Mouse (Mus musculus) liver, embryonic 11.5 days (tissue): ENCODE data around the gene Cmpk2. TPM values are rescaled to one million over a fixed set of nuclear protein-coding genes. Genes with fewer than 3 reads are reported as not detected.
"Not testable (repeated sequence)": the region's sequence is repeated elsewhere in the genome, so short reads cannot be mapped to it uniquely, and the experiment has no call there.

Experiments
- ATAC-seq: fragments of 200-750 bp; cut with Nextera tagmentation; replicated peaks from 2 replicates; pipeline ENCODE4 v1.8.0; 2017; ENCODE audit warnings: moderate number of reproducible peaks, mild to moderate bottlenecking, moderate TSS enrichment, moderate library complexity; ENCODE audit not compliant: low FRiP score
- DNase-seq: peaks from one replicate; pipeline ENCODE4 v3.0.0-alpha.2; 2017; ENCODE audit warnings: low spot score
- H3K27ac ChIP-seq: fragments of 300-500 bp; sonication (generic); 2 replicates; pipeline ENCODE4 v1.5.1; 2014; ENCODE audit warnings: mild to moderate bottlenecking, low read depth, low read length, control low read depth
- H3K27me3 ChIP-seq: fragments of 300-500 bp; sonication (generic); replicated peaks from 2 replicates; pipeline ENCODE4 v1.6.1; 2014; ENCODE audit warnings: low read length, mixed read lengths; ENCODE audit not compliant: control insufficient read depth, insufficient read depth
- H3K36me3 ChIP-seq: fragments of 300-500 bp; sonication (generic); 2 replicates; pipeline ENCODE4 v1.6.1; 2014; ENCODE audit warnings: mild to moderate bottlenecking, low read length, moderate library complexity, mixed read lengths; ENCODE audit not compliant: control insufficient read depth, insufficient read depth
- H3K4me1 ChIP-seq: fragments of 300-500 bp; sonication (generic); replicated peaks from 2 replicates; pipeline ENCODE4 v1.6.1; 2014; ENCODE audit warnings: low read length, mixed read lengths; ENCODE audit not compliant: control insufficient read depth, insufficient read depth
- H3K4me2 ChIP-seq: fragments of 300-500 bp; sonication (generic); 2 replicates; pipeline ENCODE4 v1.6.1; 2014; ENCODE audit warnings: mild to moderate bottlenecking, control low read depth, moderate library complexity
- H3K4me3 ChIP-seq: fragments of 300-500 bp; sonication (generic); 2 replicates; pipeline ENCODE4 v1.5.1; 2014; ENCODE audit warnings: low read depth, low read length, control low read depth
- H3K9ac ChIP-seq: fragments of 300-500 bp; sonication (generic); 2 replicates; pipeline ENCODE4 v1.6.1; 2014; ENCODE audit warnings: low read depth, low read length, control low read depth
- H3K9me3 ChIP-seq: fragments of 300-500 bp; sonication (generic); 2 replicates; pipeline ENCODE4 v1.6.1; 2016; ENCODE audit warnings: low read length, inconsistent platforms, mixed read lengths; ENCODE audit not compliant: control insufficient read depth
- WGBS: fragments of 180-500 bp; shearing (Covaris S2); extraction: QIAGEN DNeasy Blood & Tissue Kit; methylation state at CpG from one replicate; pipeline ENCODE4 v1.1.7; 2014; 5-methylcytosine and 5-hydroxymethylcytosine counted together
- polyA plus RNA-seq: library from polyadenylated mRNA; unstranded; fragments of >200 nt; fragmentation: Nextera tagmentation; extraction: Ambion mirVana; gene quantifications from 2 replicates; pipeline ENCODE4 v1.2.1, GENCODE M21; 2014

Cmpk2 gene
- polyA plus RNA-seq, 1 experiment from 2014 or later, result 8.7 TPM

GRCm38 (mm10) chr12:26471376-26471775 lies 2.4 kb downstream of the Cmpk2 start:
- 58% methylated on average over 3 of the region's 3 CpGs for WGBS
- H3K4me3 ChIP-seq, result peak overlapping the region; percentile 67; the same call in 1 of the 2 replicates
- H3K27me3 ChIP-seq, result no peaks in the 10 kb centered on the region
- no peaks in the 10 kb centered on the region for H3K36me3 ChIP-seq
- no peak overlapping the region for H3K27ac ChIP-seq
- ATAC-seq (no peak), DNase-seq (no peak)
- peak overlapping the region; percentile 34; the same call in 1 of the 2 replicates for H3K9ac ChIP-seq
- peak overlapping the region; percentile 87 for H3K4me2 ChIP-seq
- H3K4me1 ChIP-seq, result peaks cover 23% of the 10 kb centered on the region
- H3K9me3 ChIP-seq, result no peaks in the 10 kb centered on the region

- Histone ChIP-seq H3K36me3 (no peaks in the 10 kb centered on the region), H3K9ac (no peak overlapping the region; the same call in 1 of the 2 replicates), H3K9me3 (no peaks in the 10 kb centered on the region), H3K4me1 (peaks cover 25% of the 10 kb centered on the region), H3K4me3 (no peak overlapping the region), H3K27me3 (no peaks in the 10 kb centered on the region), H3K27ac (peak overlapping the region; percentile 73), H3K4me2 (peak overlapping the region; percentile 87)
- ATAC-seq (peak; percentile 97), DNase-seq (no peak)
- 47% methylated on average over 3 of the region's 3 CpGs for WGBS
Measured at GRCm38 (mm10) chr12:26472770-26473481, 3.9 kb downstream of the Cmpk2 start.

GRCm38 (mm10) chr12:26473746-26474145 lies 4.7 kb downstream of the Cmpk2 start:
- H3K27me3 ChIP-seq, result no peaks in the 10 kb centered on the region
- H3K9ac ChIP-seq, result 0 out of 2 replicates have a peak overlapping the region, but pooled peaks have one; percentile 34
- ATAC-seq (no peak), DNase-seq (no peak)
- H3K9me3 ChIP-seq, result no peaks in the 10 kb centered on the region
- no peaks in the 10 kb centered on the region for H3K36me3 ChIP-seq
- H3K4me2 ChIP-seq, result peak overlapping the region; percentile 37
- peaks cover 25% of the 10 kb centered on the region for H3K4me1 ChIP-seq
- H3K27ac ChIP-seq, result peak overlapping the region; percentile 73; the same call in 1 of the 2 replicates
- H3K4me3 ChIP-seq, result no peak overlapping the region
- WGBS, result 76% methylated on average over 6 of the region's 6 CpGs

GRCm38 (mm10) chr12:26477198-26477597 lies 8.2 kb downstream of the Cmpk2 start:
- no peak for ATAC-seq
- H3K4me3 ChIP-seq, result no peak overlapping the region
- no peak overlapping the region for H3K4me2 ChIP-seq
- 77% methylated on average over 5 of the region's 5 CpGs for WGBS
- H3K9me3 ChIP-seq, result no peaks in the 10 kb centered on the region
- H3K4me1 ChIP-seq, result peaks cover 6% of the 10 kb centered on the region
- H3K27ac ChIP-seq, result no peak overlapping the region
- no peaks in the 10 kb centered on the region for H3K27me3 ChIP-seq
- DNase-seq, result no peak
- no peak overlapping the region for H3K9ac ChIP-seq
- H3K36me3 ChIP-seq, result no peaks in the 10 kb centered on the region

GRCm38 (mm10) chr12:26478196-26479004 lies 9.4 kb downstream of the Cmpk2 start:
- Histone ChIP-seq H3K27me3 (no peaks in the 10 kb centered on the region), H3K4me1 (0 out of 2 replicates have a peak, but pooled peaks cover 2% of the 10 kb centered on the region), H3K9me3 (no peaks in the 10 kb centered on the region), H3K9ac (no peak overlapping the region), H3K36me3 (no peaks in the 10 kb centered on the region), H3K27ac (no peak overlapping the region), H3K4me2 (no peak overlapping the region), H3K4me3 (no peak overlapping the region)
- WGBS, result 82% methylated on average over 18 of the region's 18 CpGs
- DNase-seq (no peak), ATAC-seq (no peak)

GRCm38 (mm10) chr12:26485738-26486580 lies 17.0 kb downstream of the Cmpk2 start:
- DNase-seq, H3K4me1 ChIP-seq, ATAC-seq, H3K27ac ChIP-seq, H3K4me3 ChIP-seq, H3K9me3 ChIP-seq, H3K9ac ChIP-seq, H3K27me3 ChIP-seq, H3K36me3 ChIP-seq: not testable (repeated sequence)
- peak overlapping the region; percentile 33 for H3K4me2 ChIP-seq
- 66% methylated on average over 12 of the region's 12 CpGs for WGBS

GRCm38 (mm10) chr12:26487874-26488616 lies 19.0 kb downstream of the Cmpk2 start:
- WGBS, result 57% methylated on average over 14 of the region's 14 CpGs
- no peaks in the 10 kb centered on the region for H3K27me3 ChIP-seq
- no peaks in the 10 kb centered on the region for H3K9me3 ChIP-seq
- H3K4me3 ChIP-seq, result no peak overlapping the region
- no peak for DNase-seq
- no peak overlapping the region for H3K4me2 ChIP-seq
- peaks cover 6% of the 10 kb centered on the region; the same call in 1 of the 2 replicates for H3K4me1 ChIP-seq
- ATAC-seq, result no peak; the same call in 1 of the 2 replicates
- H3K36me3 ChIP-seq, result no peaks in the 10 kb centered on the region
- no peak overlapping the region for H3K27ac ChIP-seq
- H3K9ac ChIP-seq, result no peak overlapping the region
